Mouse (Mus musculus) left cerebral cortex, adult 2 months (tissue): ENCODE measurements around the gene Nid1. TPM values are rescaled to one million over a fixed set of nuclear protein-coding genes. Genes with fewer than 3 reads are reported as not detected.
"Not testable (repeated sequence)": the region's sequence is repeated elsewhere in the genome, so short reads cannot be mapped to it uniquely, and the experiment has no call there.

ENCODE experiments used
- DNase-seq, 2 experiments: peaks; one replicate each; pipeline ENCODE4 v3.0.0; 2021 to 2022; ENCODE audit warnings: low spot score in 2 of 2, mixed read lengths in 1 of 2; ENCODE audit errors: extremely low spot score in 1 of 2
- H3K27ac ChIP-seq: fragments of 200-600 bp; 2 replicates; pipeline ENCODE4 v1.8.1; 2022
- H3K4me3 ChIP-seq: fragments of 200-600 bp; 2 replicates; pipeline ENCODE4 v1.8.1; 2022
- CTCF ChIP-seq: fragments of 200-600 bp; IDR thresholded peaks from 2 replicates; pipeline ENCODE4 v1.8.1; 2022; ENCODE audit warnings: antibody characterized with exemption, mild to moderate bottlenecking, moderate library complexity
- intact Hi-C: fragments of 180-260 bp; cut with DNase I; formaldehyde crosslinking; loops from one replicate; pipeline ENCODE4 v1.15.1; 2025
- total RNA-seq, 2 experiments: library from RNA; stranded (reverse); gene quantifications; 2 replicates each; pipeline ENCODE4 v1.2.3; 2021

The Nid1 gene
- total RNA-seq, 2 experiments from 2014 or later, result 4.7 to 6.3 TPM

DNA sequence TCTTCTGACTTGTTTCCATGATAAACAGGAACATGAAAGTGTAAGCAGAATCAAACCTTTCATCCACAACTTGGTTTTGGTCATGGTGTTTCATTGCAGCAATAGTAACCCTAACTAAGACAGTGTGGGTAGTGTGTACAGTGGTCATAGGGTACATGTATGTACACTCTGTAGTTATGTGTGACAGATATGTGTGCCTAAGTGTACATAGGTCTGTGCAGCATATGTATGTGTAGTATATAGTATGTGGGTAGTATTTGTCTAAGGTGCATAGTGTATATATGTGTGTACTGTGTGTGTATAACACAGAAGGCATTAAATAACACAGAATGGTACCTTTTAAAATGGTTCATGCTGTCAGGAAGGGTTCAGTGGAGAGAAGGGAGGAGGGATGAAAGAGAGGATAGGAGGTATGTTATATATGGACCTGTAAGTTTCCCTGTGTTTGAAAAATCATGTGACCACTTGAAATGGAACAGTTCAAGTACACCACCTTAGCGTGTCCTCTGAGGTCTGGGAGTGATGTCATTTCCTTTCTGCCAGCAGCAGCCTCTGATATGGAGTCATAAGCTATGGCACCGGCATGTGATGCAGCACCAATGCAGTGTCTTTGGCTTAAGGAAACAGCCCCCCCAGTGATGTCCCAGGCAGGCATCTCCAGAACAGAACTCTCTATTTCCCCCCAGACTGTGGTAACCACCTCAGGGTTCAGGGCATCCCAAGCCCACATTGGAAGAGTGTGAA, 100.1 kb downstream of the Nid1 start:
- H3K27ac ChIP-seq, result no peak overlapping the region
- no peak for DNase-seq
- no peak overlapping the region for H3K4me3 ChIP-seq
- intact Hi-C loops, result no loop called here
- TF ChIP-seq CTCF, result no peak

- no peak for TF ChIP-seq CTCF
- Histone ChIP-seq H3K27ac (no peak overlapping the region), H3K4me3 (no peak overlapping the region)
- DNase-seq, result peak in 1 of 2 experiments; percentile 19
- intact Hi-C loops, result no loop called here
Observed at GRCm38 (mm10) chr13:13538585-13539300, 101.4 kb downstream of the Nid1 start.

GRCm38 (mm10) chr13:13543073-13543472, 105.7 kb downstream of the Nid1 start:
- H3K27ac ChIP-seq, intact Hi-C loops, H3K4me3 ChIP-seq, DNase-seq: not testable (repeated sequence)
- peak; percentile 58 for TF ChIP-seq CTCF

GRCm38 (mm10) chr13:13546792-13547191, 109.4 kb downstream of the Nid1 start:
- DNase-seq, result peak; percentile 57 to 66
- intact Hi-C loops, result loop anchor here (1.0 to 5.0 kb wide), 3 partner anchors 9 to 156 kb away; no protein-coding TSS in a partner anchor

DNA sequence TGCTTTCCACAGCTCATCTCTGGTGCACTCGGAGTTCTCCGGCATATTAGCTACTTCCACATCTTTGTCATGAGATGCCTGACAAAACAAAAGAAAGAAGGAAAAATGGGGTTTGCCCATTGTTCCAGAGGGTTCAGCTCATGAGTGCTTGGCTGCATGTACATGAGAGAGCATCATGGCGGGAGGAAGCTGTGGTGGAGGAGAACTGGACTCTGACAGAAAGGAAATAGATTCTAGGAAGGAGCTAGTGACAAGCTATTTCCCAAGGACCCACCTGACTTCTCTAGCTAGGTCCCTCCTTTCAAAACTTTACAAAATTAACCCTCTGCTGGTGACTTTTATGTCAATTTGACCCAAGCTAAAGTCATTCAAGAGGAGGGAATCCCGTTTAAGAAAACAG, 110.5 kb downstream of the Nid1 start:
- TF ChIP-seq CTCF, result no peak
- no peak overlapping the region for H3K4me3 ChIP-seq
- peak overlapping the region; percentile 86 for H3K27ac ChIP-seq
- DNase-seq, result no peak
- intact Hi-C loops, result loop anchor here (1.0 to 5.0 kb wide), 2 partner anchors 7 to 154 kb away; no protein-coding TSS in a partner anchor

More at GRCm38 (mm10) chr13:13546792-13547191, 109.4 kb downstream of the Nid1 start:
- H3K27ac ChIP-seq, result peak overlapping the region; percentile 86
- no peak for TF ChIP-seq CTCF
- no peak overlapping the region for H3K4me3 ChIP-seq

DNA sequence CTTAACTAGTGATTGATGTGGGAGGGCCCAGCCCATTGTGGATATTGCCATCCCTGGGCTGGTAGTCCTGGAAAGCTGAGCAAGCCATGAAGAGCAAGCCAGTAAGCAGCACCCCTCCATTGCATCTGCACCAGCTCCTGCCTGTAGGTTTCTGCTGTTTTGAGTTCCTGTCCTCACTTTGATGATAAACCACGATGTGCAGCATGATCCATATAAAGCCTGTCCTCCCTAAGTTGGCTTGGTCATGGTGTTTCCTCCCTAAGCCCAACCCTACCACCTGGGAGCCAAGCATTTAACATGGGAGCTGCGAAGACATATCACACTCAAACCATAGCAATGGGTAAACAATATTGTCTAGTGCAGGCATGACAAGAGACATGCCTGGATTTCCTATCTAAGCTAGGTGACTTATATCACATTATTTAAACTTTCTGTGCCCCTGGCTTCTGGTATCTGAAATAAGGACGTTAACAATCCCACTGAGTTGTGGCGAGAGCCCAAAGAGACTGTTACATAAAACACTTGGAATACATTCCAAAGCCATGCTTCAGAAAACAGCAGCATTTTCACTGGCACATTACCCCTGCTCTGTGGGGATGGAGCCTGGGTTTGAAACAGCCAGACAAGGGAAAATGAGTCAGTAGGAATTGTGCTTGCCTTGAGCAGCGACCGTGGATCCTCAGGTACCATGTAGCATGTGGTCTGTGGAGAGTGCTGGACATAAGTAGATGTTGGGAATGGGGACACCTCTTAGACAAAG, 111.3 kb downstream of the Nid1 start:
- intact Hi-C loops, result loop anchor here (5.0 kb wide), 1 partner anchor 154 kb away; no protein-coding TSS in a partner anchor
- TF ChIP-seq CTCF, result no peak
- DNase-seq, result no peak
- Histone ChIP-seq H3K4me3 (no peak overlapping the region), H3K27ac (peak overlapping the region; percentile 86)

DNA sequence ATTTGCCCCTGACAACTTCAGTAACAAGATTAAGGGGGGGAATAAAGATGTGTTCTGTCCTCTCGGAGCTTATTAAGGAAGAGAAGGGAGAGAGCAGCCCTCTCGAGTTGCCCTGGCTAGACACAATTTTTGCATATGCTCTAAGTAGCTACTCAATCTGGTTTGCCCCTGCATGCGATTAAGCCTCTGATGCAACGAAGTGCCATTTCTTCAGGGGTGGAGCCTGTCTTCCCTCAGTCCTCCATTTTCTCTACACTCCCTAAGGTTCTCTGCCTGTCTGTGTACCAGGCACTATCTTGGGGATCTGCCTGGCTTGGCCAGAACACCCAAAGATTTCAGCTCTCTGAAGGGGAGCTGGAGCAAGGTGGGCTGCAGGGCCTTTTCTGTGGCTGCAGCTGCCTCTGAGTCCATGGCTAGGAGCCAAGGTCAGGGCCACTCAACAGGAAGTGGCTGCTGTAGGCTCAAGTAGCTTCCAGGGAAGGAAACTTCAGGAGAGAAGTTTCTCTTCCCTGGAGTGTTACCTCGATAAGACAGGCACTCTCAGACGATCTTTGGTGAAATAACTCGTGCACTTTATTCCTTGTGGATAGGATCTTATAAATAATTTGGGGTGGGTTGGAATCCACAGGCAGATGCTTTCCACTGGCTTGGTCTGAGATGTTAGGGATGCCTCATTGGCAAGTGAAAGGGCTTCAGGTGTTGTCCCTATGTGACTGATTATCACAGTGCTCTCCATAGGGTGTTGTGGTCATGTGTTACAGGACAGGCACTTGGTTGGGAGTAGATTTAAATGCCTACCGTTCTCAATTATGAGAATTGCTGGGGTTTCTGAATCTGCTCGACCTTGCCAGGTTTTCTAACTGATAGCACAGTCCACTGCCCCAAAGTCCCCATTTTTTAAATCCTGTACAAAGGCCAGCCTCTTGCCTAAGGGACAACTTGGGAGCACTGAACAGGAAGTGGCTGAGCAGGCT, 112.6 kb downstream of the Nid1 start:
- TF ChIP-seq CTCF, result no peak
- intact Hi-C loops, result loop anchor here (5.0 kb wide), 1 partner anchor 152 kb away; no protein-coding TSS in a partner anchor
- no peak overlapping the region for H3K4me3 ChIP-seq
- peak overlapping the region; percentile 36; the same call in 1 of the 2 replicates for H3K27ac ChIP-seq
- no peak for DNase-seq

DNA sequence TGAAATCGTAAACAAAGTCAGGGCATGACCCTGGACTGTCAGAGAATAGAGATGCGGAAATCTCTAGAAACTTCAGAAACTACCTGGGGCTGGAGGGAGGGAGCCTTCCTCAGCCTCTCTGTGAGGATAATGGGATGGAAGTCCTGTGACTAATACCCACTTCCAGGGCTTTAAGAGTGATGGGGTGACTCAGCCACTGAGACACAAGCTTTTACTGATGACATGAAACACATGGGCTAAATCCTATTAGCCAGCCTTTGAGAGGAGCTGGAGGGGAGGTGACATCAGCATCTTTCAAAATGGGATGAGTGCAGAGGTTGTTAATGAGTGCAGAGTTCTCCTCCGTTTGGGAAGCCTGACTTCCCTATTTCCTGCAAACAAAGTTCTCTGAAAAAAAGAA, 114.7 kb downstream of the Nid1 start:
- no peak overlapping the region for H3K27ac ChIP-seq
- intact Hi-C loops, result no loop called here
- no peak for DNase-seq
- TF ChIP-seq CTCF, result no peak
- H3K4me3 ChIP-seq, result no peak overlapping the region

GRCm38 (mm10) chr13:13553660-13554059, 116.3 kb downstream of the Nid1 start:
- Histone ChIP-seq H3K27ac (no peak overlapping the region), H3K4me3 (no peak overlapping the region)
- no peak for DNase-seq
- TF ChIP-seq CTCF, result no peak
- intact Hi-C loops, result no loop called here

- intact Hi-C loops, result loop anchor here (1.0 kb wide), 2 partner anchors 8 to 19 kb away; no protein-coding TSS in a partner anchor
- DNase-seq, result peak; percentile 19 to 47
- H3K27ac ChIP-seq, result peak overlapping the region; percentile 77
- no peak for TF ChIP-seq CTCF
- H3K4me3 ChIP-seq, result no peak overlapping the region
Observed at GRCm38 (mm10) chr13:13555196-13555595, 117.8 kb downstream of the Nid1 start.
